ENCODE assay signal across 17 mouse cellular contexts in genomic region chr11:77975873-77976272, GRCm38 (mm10). TPM values are rescaled to one million over a fixed set of nuclear protein-coding genes. Genes with fewer than 3 reads are reported as not detected.
"Had no signal": no experiment of that assay in that cellular context is flagged by ENCODE, and none has a peak within 500 bp of the region (broad histone marks: within the 10 kb centered on the region; RNA-seq: fewer than 3 reads in every experiment).

No protein-coding gene starts in this region.

- H3K9ac ChIP-seq: limb, embryonic 12.5 days; liver, embryonic 14.5 days had no signal

- H3K27ac ChIP-seq: limb, embryonic 12.5 days; liver, embryonic 14.5 days; macrophage had no signal

- H3K4me3 ChIP-seq: limb, embryonic 12.5 days; megakaryocyte, embryonic 14.5 days had no signal

- H3K9me3 ChIP-seq: limb, embryonic 12.5 days; megakaryocyte, embryonic 14.5 days had no signal

- H3K36me3 ChIP-seq: limb, embryonic 12.5 days had no signal

- H3K4me2 ChIP-seq: limb, embryonic 12.5 days; midbrain, embryonic 11.5 days had no signal

- DNase-seq: kidney, adult 11 months; kidney, postnatal 14 days; layer of hippocampus, adult 9-11 months; liver; lung, adult 2 months; lung, postnatal 10 days; right cerebral cortex, adult 18-20 months; right cerebral cortex, postnatal 25 days; thymus, adult 2 months; thymus, postnatal 25 days had no signal

- ATAC-seq: midbrain, embryonic 16.5 days had no signal

RNA-seq across cellular contexts. Expression of gene Sez6, which starts 45.3 kb away (rescaled TPM):
- polyA plus RNA-seq: kidney, embryonic 14.5 days; limb, embryonic 12.5 days; macrophage had no signal
